Mouse (Mus musculus): ENCODE data around the gene Pxn. TPM values are rescaled to one million over a fixed set of nuclear protein-coding genes. Genes with fewer than 3 reads are reported as not detected.

Pxn gene
- 40.6 and 41.0 TPM in 2 replicates for total RNA-seq (2014; rRNA removed)
- polyA plus RNA-seq (2015; fragmentation: Nextera tagmentation; extraction: Ambion mirVana), result 16.8 and 18.0 TPM in 2 replicates

GRCm38 (mm10) chr5:115506454-115507201 lies at the start of gene Pxn:
Pxn (plus strand) TSS chr5:115506676.
- TF ChIP-seq CTCF (IDR thresholded peaks at IDR 0.05; ENCODE audit: low read depth), result peak; percentile 89
- peak within 1 kb of the TSS; percentile 89 for H3K4me3 ChIP-seq (ENCODE audit: low read length)
- peak within 1 kb of the TSS; percentile 88 for H3K9ac ChIP-seq (replicated peaks; ENCODE audit: low read length)
- no peaks in the 10 kb centered on the region for H3K27me3 ChIP-seq (ENCODE audit: insufficient read depth, low read length)
- no peaks in the 10 kb centered on the region for H3K36me3 ChIP-seq (ENCODE audit: insufficient read depth, low read length)
- no peaks in the 10 kb centered on the region for H3K9me3 ChIP-seq (ENCODE audit: low read length)
- DNase-seq (ENCODE audit: low spot score), result peak; percentile 94
- ATAC-seq, result peak; percentile 85
- peak within 1 kb of the TSS; percentile 85 for H3K4me2 ChIP-seq (ENCODE audit: low read depth, low read length)
- peaks cover 32% of the 10 kb centered on the region for H3K4me1 ChIP-seq (ENCODE audit: insufficient read depth, low read length)
- H3K27ac ChIP-seq, result peak within 1 kb of the TSS; percentile 71
- whole genome bisulfite sequencing, result under 1% methylated on average over 67 of the region's 74 CpGs

- DNase-seq (ENCODE audit: low spot score) (no peak), ATAC-seq (no peak)
- Histone ChIP-seq H3K9me3 (ENCODE audit: low read length) (no peaks in the 10 kb centered on the region), H3K4me2 (ENCODE audit: low read depth, low read length) (no peak overlapping the region), H3K4me3 (ENCODE audit: low read length) (no peak overlapping the region), H3K27me3 (ENCODE audit: insufficient read depth, low read length) (no peaks in the 10 kb centered on the region), H3K4me1 (ENCODE audit: insufficient read depth, low read length) (no peaks in the 10 kb centered on the region), H3K27ac (no peak overlapping the region), H3K36me3 (ENCODE audit: insufficient read depth, low read length) (peaks cover 4% of the 10 kb centered on the region; the same call in 1 of the 2 replicates), H3K9ac (replicated peaks; ENCODE audit: low read length) (no peak overlapping the region)
- 62% methylated on average over 13 of the region's 13 CpGs for WGBS
- TF ChIP-seq CTCF (IDR thresholded peaks at IDR 0.05; ENCODE audit: low read depth), result no peak
Measured at GRCm38 (mm10) chr5:115458918-115459317, 47.6 kb upstream of the Pxn start.

GRCm38 (mm10) chr5:115464408-115465115 lies 41.9 kb upstream of the Pxn start:
- Histone ChIP-seq H3K9ac (replicated peaks; ENCODE audit: low read length) (no peak overlapping the region), H3K27ac (no peak overlapping the region), H3K4me2 (ENCODE audit: low read depth, low read length) (no peak overlapping the region), H3K4me1 (ENCODE audit: insufficient read depth, low read length) (no peaks in the 10 kb centered on the region), H3K36me3 (ENCODE audit: insufficient read depth, low read length) (no peaks in the 10 kb centered on the region), H3K9me3 (ENCODE audit: low read length) (no peaks in the 10 kb centered on the region), H3K4me3 (ENCODE audit: low read length) (no peak overlapping the region), H3K27me3 (ENCODE audit: insufficient read depth, low read length) (no peaks in the 10 kb centered on the region)
- DNase-seq (ENCODE audit: low spot score), result no peak
- ATAC-seq, result no peak
- peak; percentile 8; the same call in 1 of the 2 replicates for TF ChIP-seq CTCF (IDR thresholded peaks at IDR 0.05; ENCODE audit: low read depth)
- WGBS, result 80% methylated on average over 18 of the region's 18 CpGs

- Histone ChIP-seq H3K27me3 (ENCODE audit: insufficient read depth, low read length) (no peaks in the 10 kb centered on the region), H3K9ac (replicated peaks; ENCODE audit: low read length) (no peak within 1 kb of the TSS), H3K27ac (no peak within 1 kb of the TSS), H3K4me1 (ENCODE audit: insufficient read depth, low read length) (no peaks in the 10 kb centered on the region), H3K9me3 (ENCODE audit: low read length) (no peaks in the 10 kb centered on the region), H3K36me3 (ENCODE audit: insufficient read depth, low read length) (no peaks in the 10 kb centered on the region), H3K4me2 (ENCODE audit: low read depth, low read length) (no peak within 1 kb of the TSS), H3K4me3 (ENCODE audit: low read length) (no peak within 1 kb of the TSS)
- no peak for DNase-seq (ENCODE audit: low spot score)
- 52% methylated on average over 9 of the region's 9 CpGs for WGBS
- no peak for ATAC-seq
- TF ChIP-seq CTCF (IDR thresholded peaks at IDR 0.05; ENCODE audit: low read depth), result peak; percentile 33
Measured at GRCm38 (mm10) chr5:115465642-115466420, 40.6 kb upstream of the Pxn start, which contains the start of gene Pla2g1b. Pla2g1b (plus strand) TSS chr5:115466262.

- Histone ChIP-seq H3K9ac (replicated peaks; ENCODE audit: low read length) (no peak overlapping the region), H3K4me2 (ENCODE audit: low read depth, low read length) (no peak overlapping the region), H3K4me1 (ENCODE audit: insufficient read depth, low read length) (no peaks in the 10 kb centered on the region), H3K9me3 (ENCODE audit: low read length) (no peaks in the 10 kb centered on the region), H3K4me3 (ENCODE audit: low read length) (no peak overlapping the region), H3K27me3 (ENCODE audit: insufficient read depth, low read length) (no peaks in the 10 kb centered on the region), H3K36me3 (ENCODE audit: insufficient read depth, low read length) (no peaks in the 10 kb centered on the region), H3K27ac (no peak overlapping the region)
- DNase-seq (ENCODE audit: low spot score) (no peak), ATAC-seq (no peak)
- 69% methylated on average over 6 of the region's 6 CpGs for WGBS
- TF ChIP-seq CTCF (IDR thresholded peaks at IDR 0.05; ENCODE audit: low read depth), result no peak
Measured at GRCm38 (mm10) chr5:115469791-115470190, 36.7 kb upstream of the Pxn start.

- TF ChIP-seq CTCF (IDR thresholded peaks at IDR 0.05; ENCODE audit: low read depth), result peak; percentile 86
- ATAC-seq (no peak), DNase-seq (ENCODE audit: low spot score) (peak; percentile 73)
- Histone ChIP-seq H3K27ac (no peak overlapping the region), H3K27me3 (ENCODE audit: insufficient read depth, low read length) (no peaks in the 10 kb centered on the region), H3K9ac (replicated peaks; ENCODE audit: low read length) (no peak overlapping the region), H3K4me3 (ENCODE audit: low read length) (no peak overlapping the region), H3K4me1 (ENCODE audit: insufficient read depth, low read length) (0 out of 2 replicates have a peak, but pooled peaks cover under 1% of the 10 kb centered on the region), H3K36me3 (ENCODE audit: insufficient read depth, low read length) (no peaks in the 10 kb centered on the region), H3K4me2 (ENCODE audit: low read depth, low read length) (no peak overlapping the region; the same call in 1 of the 2 replicates), H3K9me3 (ENCODE audit: low read length) (no peaks in the 10 kb centered on the region)
- WGBS, result 31% methylated on average over 20 of the region's 20 CpGs
Measured at GRCm38 (mm10) chr5:115470766-115471531, 35.5 kb upstream of the Pxn start.

All from hindbrain, postnatal 0 days (tissue).